Mouse (Mus musculus) CH12.LX (cell line): ENCODE measurements at regions not wholly inside any gene's neighbourhood (a gene's known extent, or its start where the extent isn't known, plus 50 kb on each side); places are given as distances from the start of the nearest gene placed in this dataset.

ENCODE experiments used
- DNase-seq: peaks from one replicate; pipeline ENCODE4 v3.0.0-alpha.2; 2013; ENCODE audit errors: extremely low read depth
- H3K27ac ChIP-seq: 2 replicates; pipeline ENCODE4 v1.5.1; 2012; ENCODE audit warnings: low read depth, mild to moderate bottlenecking, control low read depth, moderate library complexity; ENCODE audit not compliant: insufficient read depth
- H3K27me3 ChIP-seq: replicated peaks from 2 replicates; pipeline ENCODE3; 2012; ENCODE audit warnings: inconsistent platforms
- H3K36me3 ChIP-seq, 2 experiments: replicated peaks in 1 of 2; 2 replicates each; pipeline versions ENCODE3 to v1.6.1; 2012; ENCODE audit warnings: inconsistent platforms in 1 of 2, low read length in 1 of 2, mild to moderate bottlenecking in 1 of 2, mixed read lengths in 1 of 2, moderate library complexity in 1 of 2; ENCODE audit not compliant: control insufficient read depth in 1 of 2, insufficient read depth in 1 of 2
- H3K4me1 ChIP-seq, 2 experiments: 2 replicates each; pipeline ENCODE4 v1.6.1; 2012; ENCODE audit warnings: inconsistent platforms in 1 of 2, moderate library complexity in 1 of 2; ENCODE audit not compliant: insufficient read depth in 2 of 2, control insufficient read depth in 1 of 2
- H3K4me2 ChIP-seq: 2 replicates; pipeline ENCODE4 v1.6.1; 2012; ENCODE audit warnings: low read depth, mild to moderate bottlenecking, control low read depth; ENCODE audit not compliant: poor library complexity, insufficient read depth, severe bottlenecking
- H3K4me3 ChIP-seq, 3 experiments: fragments of 150-350 bp in 1 of 3; sonication (generic) in 1 of 3; replicated peaks in 1 of 3; 2 replicates each; pipeline versions ENCODE3 to v1.5.1; 2011 to 2012; ENCODE audit warnings: low read depth in 2 of 3, low read length in 2 of 3, mild to moderate bottlenecking in 2 of 3, moderate library complexity in 2 of 3, control low read depth in 1 of 3, improper control_type of control experiment in 1 of 3, inconsistent platforms in 1 of 3, mixed read lengths in 1 of 3; ENCODE audit not compliant: poor library complexity in 1 of 3
- H3K79me2 ChIP-seq: replicated peaks from 2 replicates; pipeline ENCODE4 v1.6.1; 2012; ENCODE audit warnings: mild to moderate bottlenecking, moderate library complexity; ENCODE audit not compliant: control insufficient read depth, poor library complexity, insufficient read depth, severe bottlenecking; ENCODE audit errors: extremely low read depth
- H3K9ac ChIP-seq: 2 replicates; pipeline ENCODE4 v1.6.1; 2012; ENCODE audit warnings: low read depth, mild to moderate bottlenecking, control low read depth, moderate library complexity; ENCODE audit not compliant: insufficient read depth
- H3K9me3 ChIP-seq: replicated peaks from 2 replicates; pipeline ENCODE3; 2012; ENCODE audit warnings: low read length, inconsistent platforms, mixed read lengths
- BHLHE40 ChIP-seq: IDR thresholded peaks from 2 replicates; pipeline ENCODE4 v1.6.1; 2011; ENCODE audit warnings: mild to moderate bottlenecking, low read depth, low read length, improper control_type of control experiment
- CHD1 ChIP-seq: IDR thresholded peaks from 2 replicates; pipeline ENCODE4 v1.6.1; 2012; ENCODE audit warnings: low read depth, low read length, improper control_type of control experiment, inconsistent platforms
- CHD2 ChIP-seq: IDR thresholded peaks from 2 replicates; pipeline ENCODE4 v1.6.1; 2011; ENCODE audit warnings: low read length, improper control_type of control experiment
- CTCF ChIP-seq, 2 experiments: IDR thresholded peaks in 1 of 2; conservative IDR thresholded peaks in 1 of 2; 2 replicates each; pipeline ENCODE4 v1.5.1; 2011 to 2012; ENCODE audit warnings: low read depth in 2 of 2, low read length in 2 of 2, improper control_type of control experiment in 1 of 2, inconsistent platforms in 1 of 2, mild to moderate bottlenecking in 1 of 2, moderate library complexity in 1 of 2
- E2F4 ChIP-seq: IDR thresholded peaks from 2 replicates; pipeline ENCODE4 v1.6.1; 2011; ENCODE audit warnings: low read depth, low read length, improper control_type of control experiment; ENCODE audit not compliant: insufficient replicate concordance
- ELF1 ChIP-seq: IDR thresholded peaks from 2 replicates; pipeline ENCODE4 v1.6.1; 2014; ENCODE audit warnings: low read depth, mild to moderate bottlenecking, inconsistent platforms, low read length, improper control_type of control experiment
- EP300 ChIP-seq: IDR thresholded peaks from 2 replicates; pipeline ENCODE4 v1.6.1; 2011; ENCODE audit warnings: low read length, improper control_type of control experiment
- ETS1 ChIP-seq: conservative IDR thresholded peaks from 2 replicates; pipeline ENCODE4 v1.6.1; 2012; ENCODE audit warnings: low read depth, mild to moderate bottlenecking, inconsistent platforms, low read length, improper control_type of control experiment, moderate library complexity
- GABPA ChIP-seq: IDR thresholded peaks from 2 replicates; pipeline ENCODE4 v1.6.1; 2012; ENCODE audit warnings: low read depth, low read length, improper control_type of control experiment, inconsistent platforms; ENCODE audit not compliant: insufficient replicate concordance
- HCFC1 ChIP-seq: IDR thresholded peaks from 2 replicates; pipeline ENCODE4 v1.6.1; 2012; ENCODE audit warnings: low read depth, mild to moderate bottlenecking, inconsistent platforms, low read length, improper control_type of control experiment
- IRF4 ChIP-seq: IDR thresholded peaks from 2 replicates; pipeline ENCODE4 v1.6.1; 2014; ENCODE audit warnings: low read depth, mild to moderate bottlenecking, inconsistent platforms, low read length, improper control_type of control experiment
- JUN ChIP-seq: IDR thresholded peaks from 2 replicates; pipeline ENCODE4 v1.6.1; 2011; ENCODE audit warnings: low read depth, mild to moderate bottlenecking, low read length, improper control_type of control experiment, moderate library complexity; ENCODE audit not compliant: insufficient read depth
- JUND ChIP-seq: conservative IDR thresholded peaks from 2 replicates; pipeline ENCODE4 v1.6.1; 2011; ENCODE audit warnings: low read depth, low read length, improper control_type of control experiment
- KAT2A ChIP-seq: IDR thresholded peaks from 2 replicates; pipeline ENCODE4 v1.6.1; 2012; ENCODE audit warnings: low read length, improper control_type of control experiment, inconsistent platforms; ENCODE audit not compliant: insufficient replicate concordance
- MAFK ChIP-seq: IDR thresholded peaks from 2 replicates; pipeline ENCODE4 v1.6.1; 2011; ENCODE audit warnings: low read length, improper control_type of control experiment; ENCODE audit not compliant: insufficient replicate concordance
- MAX ChIP-seq: IDR thresholded peaks from 2 replicates; pipeline ENCODE4 v1.6.1; 2011; ENCODE audit warnings: low read length, improper control_type of control experiment
- MAZ ChIP-seq: IDR thresholded peaks from 2 replicates; pipeline ENCODE4 v1.6.1; 2012; ENCODE audit warnings: low read depth, mild to moderate bottlenecking, inconsistent platforms, low read length, improper control_type of control experiment, moderate library complexity
- MEF2A ChIP-seq: IDR thresholded peaks from 2 replicates; pipeline ENCODE4 v1.6.1; 2014; ENCODE audit warnings: low read depth, mild to moderate bottlenecking, inconsistent platforms, low read length, improper control_type of control experiment, borderline replicate concordance
- MXI1 ChIP-seq: IDR thresholded peaks from 2 replicates; pipeline ENCODE4 v1.6.1; 2011; ENCODE audit warnings: mild to moderate bottlenecking, low read depth, low read length, improper control_type of control experiment
- MYC ChIP-seq: IDR thresholded peaks from 2 replicates; pipeline ENCODE4 v1.6.1; 2011; ENCODE audit warnings: low read depth, mild to moderate bottlenecking, improper control_type of control experiment, low read length
- NELFE ChIP-seq: IDR thresholded peaks from 2 replicates; pipeline ENCODE4 v1.6.1; 2011; ENCODE audit warnings: low read depth, low read length, improper control_type of control experiment
- NRF1 ChIP-seq: IDR thresholded peaks from 2 replicates; pipeline ENCODE4 v1.6.1; 2014; ENCODE audit warnings: low read depth, mild to moderate bottlenecking, inconsistent platforms, low read length, improper control_type of control experiment, moderate library complexity
- PAX5 ChIP-seq: IDR thresholded peaks from 2 replicates; pipeline ENCODE4 v1.6.1; 2012; ENCODE audit warnings: low read length, inconsistent platforms, mixed read lengths
- POLR2A ChIP-seq: IDR thresholded peaks from 2 replicates; pipeline ENCODE4 v1.6.1; 2011; ENCODE audit warnings: low read depth, mild to moderate bottlenecking, improper control_type of control experiment, low read length
- POLR2AphosphoS2 ChIP-seq: IDR thresholded peaks from 2 replicates; pipeline ENCODE4 v1.6.1; 2011; ENCODE audit warnings: low read depth, low read length, improper control_type of control experiment
- RAD21 ChIP-seq: IDR thresholded peaks from 2 replicates; pipeline ENCODE4 v1.6.1; 2011; ENCODE audit warnings: low read depth, mild to moderate bottlenecking, low read length, improper control_type of control experiment, moderate library complexity
- RCOR1 ChIP-seq: conservative IDR thresholded peaks from 2 replicates; pipeline ENCODE4 v1.6.1; 2012; ENCODE audit warnings: low read depth, mild to moderate bottlenecking, inconsistent platforms, low read length, improper control_type of control experiment
- SIN3A ChIP-seq: IDR thresholded peaks from 2 replicates; pipeline ENCODE4 v1.6.1; 2012; ENCODE audit warnings: low read length, improper control_type of control experiment, inconsistent platforms
- SMC3 ChIP-seq: IDR thresholded peaks from 2 replicates; pipeline ENCODE4 v1.6.1; 2011; ENCODE audit warnings: low read depth, low read length, improper control_type of control experiment
- TBP ChIP-seq: conservative IDR thresholded peaks from 2 replicates; pipeline ENCODE4 v1.6.1; 2011; ENCODE audit warnings: low read depth, low read length, improper control_type of control experiment
- TCF12 ChIP-seq: IDR thresholded peaks from 2 replicates; pipeline ENCODE4 v1.6.1; 2014; ENCODE audit warnings: low read depth, mild to moderate bottlenecking, inconsistent platforms, low read length, improper control_type of control experiment
- UBTF ChIP-seq: IDR thresholded peaks from 2 replicates; pipeline ENCODE4 v1.6.1; 2012; ENCODE audit warnings: low read depth, mild to moderate bottlenecking, inconsistent platforms, low read length, improper control_type of control experiment, moderate library complexity
- USF1 ChIP-seq: IDR thresholded peaks from 2 replicates; pipeline ENCODE4 v1.6.1; 2014; ENCODE audit warnings: low read depth, mild to moderate bottlenecking, inconsistent platforms, low read length, improper control_type of control experiment
- USF2 ChIP-seq: conservative IDR thresholded peaks from 2 replicates; pipeline ENCODE4 v1.6.1; 2011; ENCODE audit warnings: low read depth, low read length, improper control_type of control experiment
- ZC3H11A ChIP-seq: IDR thresholded peaks from 2 replicates; pipeline ENCODE4 v1.6.1; 2012; ENCODE audit warnings: low read depth, mild to moderate bottlenecking, inconsistent platforms, low read length, improper control_type of control experiment
- ZKSCAN1 ChIP-seq: IDR thresholded peaks from 2 replicates; pipeline ENCODE4 v1.6.1; 2012; ENCODE audit warnings: low read depth, inconsistent platforms, low read length, improper control_type of control experiment, borderline replicate concordance
- ZMIZ1 ChIP-seq: IDR thresholded peaks from 2 replicates; pipeline ENCODE4 v1.6.1; 2012; ENCODE audit warnings: low read depth, mild to moderate bottlenecking, inconsistent platforms, low read length, improper control_type of control experiment
- ZNF384 ChIP-seq: IDR thresholded peaks from 2 replicates; pipeline ENCODE4 v1.6.1; 2012; ENCODE audit warnings: low read depth, low read length, improper control_type of control experiment, inconsistent platforms
- dilution Hi-C: fragments of 300-500 bp; cut with MboI; formaldehyde crosslinking; loops from 2 replicates; pipeline ENCODE4 v1.14.3; 2020; ENCODE audit warnings: low sequenced_read_pairs; ENCODE audit not compliant: extremely low pct_unique_long_range_greater_than_20kb, extremely low pct_ligation_motif_present
- in situ Hi-C: fragments of 300-500 bp; cut with MboI; formaldehyde crosslinking; loops from 3 replicates; pipeline ENCODE4 v1.14.3; 2019; ENCODE audit warnings: low sequenced_read_pairs, low pct_ligation_motif_present, low pct_unique_long_range_greater_than_20kb, mixed read lengths

GRCm38 (mm10) chr15:11534404-11535251, 135.2 kb upstream of the Tars start:
- Histone ChIP-seq H3K9me3 (no peaks in the 10 kb centered on the region), H3K4me2 (peak overlapping the region; percentile 50), H3K27ac (peak overlapping the region; percentile 80), H3K9ac (peak overlapping the region; percentile 73), H3K36me3 (peaks cover 11 to 29% of the 10 kb centered on the region in 2 experiments), H3K79me2 (peaks cover 8% of the 10 kb centered on the region), H3K4me1 (peaks cover 11 to 68% of the 10 kb centered on the region in 2 experiments), H3K4me3 (peak overlapping the region; percentile 68 to 71 (median 71)), H3K27me3 (no peaks in the 10 kb centered on the region)
- TF ChIP-seq IRF4 (peak; percentile 74), BHLHE40 (peak; percentile 74), MAFK (no peak), USF2 (no peak), TBP (peak; percentile 93; the same call in 1 of the 2 replicates), NRF1 (no peak), ZC3H11A (no peak), CHD2 (no peak), NELFE (no peak), USF1 (no peak), ETS1 (peak; percentile 51), ELF1 (peak; percentile 43), E2F4 (no peak), POLR2AphosphoS2 (no peak), RCOR1 (no peak), ZMIZ1 (peak; percentile 57), JUN (no peak; the same call in 1 of the 2 replicates), HCFC1 (peak; percentile 30), PAX5 (no peak), MEF2A (peak; percentile 91), POLR2A (peak; percentile 73), MYC (0 out of 2 replicates have a peak, but pooled peaks have one; percentile 5), MAX (no peak), ZNF384 (peak; percentile 86), GABPA (no peak), SMC3 (no peak), EP300 (peak; percentile 81), MAZ (no peak), TCF12 (peak; percentile 49), SIN3A (peak; percentile 4; the same call in 1 of the 2 replicates), CTCF (conservative IDR thresholded peaks at IDR 0.05 in 1 of 2, IDR thresholded peaks at IDR 0.05 in 1 of 2; ENCODE audit: low read depth in 2 of 2, low read length in 2 of 2) (no peak), ZKSCAN1 (no peak), JUND (no peak), KAT2A (no peak), CHD1 (peak; percentile 94; the same call in 1 of the 2 replicates), MXI1 (peak; percentile 48; the same call in 1 of the 2 replicates), UBTF (no peak), RAD21 (no peak)
- in situ Hi-C loops (no loop called here), dilution Hi-C loops (no loop called here)
- DNase-seq = peak; percentile 99
